Mouse (Mus musculus) embryonic facial prominence, embryonic 15.5 days (tissue): ENCODE measurements around the gene Nrm. TPM values are rescaled to one million over a fixed set of nuclear protein-coding genes. Genes with fewer than 3 reads are reported as not detected.
"Not testable (repeated sequence)": the region's sequence is repeated elsewhere in the genome, so short reads cannot be mapped to it uniquely, and the experiment has no call there.

Experiments used
- ATAC-seq: fragments of 200-750 bp; cut with Nextera tagmentation; 2 replicates; pipeline ENCODE4 v1.8.0; 2017; ENCODE audit warnings: low read depth, moderate TSS enrichment; ENCODE audit not compliant: insufficient number of reproducible peaks, low FRiP score, low TSS enrichment
- H3K27ac ChIP-seq: fragments of 300-500 bp; sonication (generic); replicated peaks from 2 replicates; pipeline ENCODE4 v1.5.1; 2015; ENCODE audit warnings: mild to moderate bottlenecking, inconsistent platforms
- H3K27me3 ChIP-seq: fragments of 300-500 bp; sonication (generic); 2 replicates; pipeline ENCODE4 v1.6.1; 2015; ENCODE audit warnings: inconsistent platforms
- H3K36me3 ChIP-seq: fragments of 300-500 bp; sonication (generic); 2 replicates; pipeline ENCODE4 v1.6.1; 2015; ENCODE audit warnings: mild to moderate bottlenecking, inconsistent platforms
- H3K4me1 ChIP-seq: fragments of 300-500 bp; sonication (generic); 2 replicates; pipeline ENCODE4 v1.6.1; 2015; ENCODE audit warnings: inconsistent platforms
- H3K4me2 ChIP-seq: fragments of 300-500 bp; sonication (generic); replicated peaks from 2 replicates; pipeline ENCODE4 v1.6.1; 2015; ENCODE audit warnings: mild to moderate bottlenecking, inconsistent platforms
- H3K4me3 ChIP-seq: fragments of 300-500 bp; sonication (generic); replicated peaks from 2 replicates; pipeline ENCODE4 v1.5.1; 2015; ENCODE audit warnings: mild to moderate bottlenecking, inconsistent platforms
- H3K9ac ChIP-seq: fragments of 300-500 bp; sonication (generic); 2 replicates; pipeline ENCODE4 v1.6.1; 2015; ENCODE audit warnings: inconsistent platforms
- H3K9me3 ChIP-seq: fragments of 300-500 bp; sonication (generic); replicated peaks from 2 replicates; pipeline ENCODE4 v1.6.1; 2016; ENCODE audit warnings: inconsistent platforms
- WGBS: fragments of 180-500 bp; shearing (Covaris S2); methylation state at CpG from one replicate; pipeline ENCODE4 v1.1.7; 2015; 5-methylcytosine and 5-hydroxymethylcytosine counted together
- polyA plus RNA-seq: library from polyadenylated mRNA; unstranded; fragments of >200 nt; fragmentation: Nextera tagmentation; extraction: Ambion mirVana; gene quantifications from 2 replicates; pipeline ENCODE4 v1.2.1, GENCODE M21; 2015

The Nrm gene
- polyA plus RNA-seq, 1 experiment from 2014 or later, result 53.2 TPM

DNA sequence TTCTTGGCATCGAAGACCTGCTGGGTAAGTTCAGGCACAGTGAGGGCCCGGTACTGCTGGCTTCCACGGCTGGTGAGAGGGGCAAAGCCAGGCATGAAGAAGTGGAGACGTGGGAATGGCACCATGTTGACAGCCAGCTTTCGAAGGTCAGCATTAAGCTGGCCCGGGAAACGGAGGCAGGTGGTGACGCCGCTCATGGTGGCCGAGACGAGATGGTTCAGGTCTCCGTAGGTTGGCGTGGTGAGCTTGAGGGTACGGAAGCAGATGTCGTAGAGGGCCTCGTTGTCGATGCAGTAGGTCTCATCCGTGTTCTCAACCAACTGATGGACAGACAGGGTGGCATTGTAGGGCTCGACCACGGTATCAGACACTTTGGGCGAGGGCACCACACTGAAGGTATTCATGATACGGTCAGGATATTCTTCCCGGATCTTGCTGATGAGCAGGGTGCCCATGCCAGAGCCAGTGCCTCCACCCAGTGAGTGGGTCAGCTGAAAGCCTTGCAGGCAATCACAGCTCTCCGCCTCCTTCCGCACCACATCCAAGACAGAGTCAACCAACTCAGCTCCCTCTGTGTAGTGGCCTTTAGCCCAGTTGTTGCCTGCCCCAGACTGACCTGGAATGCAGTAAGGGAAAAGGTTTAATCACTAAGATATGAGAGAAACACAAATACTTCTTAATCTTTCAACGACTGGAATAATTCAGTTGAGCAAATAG is 25.5 kb upstream of the Nrm start:
- H3K27me3 ChIP-seq, result no peaks in the 10 kb centered on the region
- peaks cover 34% of the 10 kb centered on the region for H3K4me1 ChIP-seq
- H3K9ac ChIP-seq, result 0 out of 2 replicates have a peak overlapping the region, but pooled peaks have one; percentile 7
- H3K27ac ChIP-seq, result peak overlapping the region; percentile 94
- H3K36me3 ChIP-seq, result peaks cover 54% of the 10 kb centered on the region
- peak overlapping the region; percentile 76 for H3K4me2 ChIP-seq
- peak overlapping the region; percentile 81 for H3K4me3 ChIP-seq
- no peaks in the 10 kb centered on the region for H3K9me3 ChIP-seq
- whole genome bisulfite sequencing, result 62% methylated on average over 26 of the region's 26 CpGs
- no peak for ATAC-seq

DNA sequence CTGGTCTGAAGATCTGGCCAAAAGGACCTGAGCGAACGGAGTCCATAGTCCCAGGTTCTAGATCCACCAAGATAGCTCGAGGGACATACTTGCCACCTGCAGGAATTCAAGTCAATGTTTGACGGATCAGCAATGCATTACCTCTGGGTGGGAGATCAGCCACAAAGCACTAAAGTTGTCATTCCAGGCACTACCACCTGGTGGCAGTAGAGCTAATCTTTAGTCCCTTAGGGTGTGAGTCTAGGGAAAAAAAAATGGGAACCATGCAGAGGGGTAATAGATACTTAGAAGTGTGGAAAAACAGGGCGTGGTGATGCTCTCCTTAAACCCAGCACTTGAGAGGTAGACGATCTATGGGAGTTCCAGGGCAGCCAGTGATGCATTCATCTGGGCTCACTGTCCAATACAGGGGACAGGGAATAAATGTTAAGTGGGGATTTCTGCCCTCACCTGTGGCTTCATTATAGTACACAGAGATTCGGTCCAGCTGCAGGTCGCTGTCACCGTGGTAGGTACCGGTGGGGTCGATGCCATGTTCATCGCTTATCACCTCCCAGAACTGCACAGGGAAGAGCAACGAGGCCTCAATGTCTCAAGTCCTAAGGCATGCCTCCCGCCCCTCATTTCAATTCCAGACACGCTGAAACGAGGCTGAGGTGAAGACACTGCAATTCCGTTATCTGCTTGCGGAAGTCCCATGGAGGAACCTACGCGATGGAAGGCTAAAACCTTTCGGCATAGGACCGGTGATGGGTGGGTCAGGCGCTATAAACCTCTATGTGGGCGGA is 24.7 kb upstream of the Nrm start:
- Histone ChIP-seq H3K27ac (peak overlapping the region; percentile 94), H3K36me3 (peaks cover 47% of the 10 kb centered on the region)
- 5% methylated on average over 24 of the region's 24 CpGs for WGBS

DNA sequence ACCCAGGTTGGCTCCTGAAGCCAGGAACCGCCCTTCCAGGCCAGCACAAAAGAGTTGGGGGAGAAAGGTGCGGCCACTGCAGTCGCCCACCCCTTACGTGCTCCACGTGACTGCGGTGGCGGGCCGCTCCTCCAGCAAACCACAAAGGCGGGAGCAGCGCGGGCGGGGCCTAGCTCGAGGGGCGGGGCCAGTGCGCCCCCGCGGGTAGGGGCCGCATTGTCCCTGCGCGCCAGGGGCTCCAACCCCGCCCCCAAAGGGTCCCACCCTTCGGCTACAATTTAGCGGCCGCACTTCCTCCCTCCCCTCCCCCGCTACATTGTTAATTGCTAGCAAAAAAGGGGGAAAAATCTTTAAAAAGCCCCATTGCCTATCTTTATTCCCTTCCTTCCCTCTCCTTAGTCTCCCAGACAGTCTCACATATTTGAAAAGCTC is 24.1 kb upstream of the Nrm start:
- under 1% methylated on average over 22 of the region's 25 CpGs for WGBS
- peaks cover 43% of the 10 kb centered on the region for H3K36me3 ChIP-seq
- H3K4me3 ChIP-seq, result peak overlapping the region; percentile 81
- no peaks in the 10 kb centered on the region for H3K9me3 ChIP-seq
- H3K9ac ChIP-seq, result peak overlapping the region; percentile 94
- H3K4me2 ChIP-seq, result peak overlapping the region; percentile 76
- ATAC-seq, result peak; percentile 53; the same call in 1 of the 2 replicates
- peaks cover 37% of the 10 kb centered on the region for H3K4me1 ChIP-seq
- peak overlapping the region; percentile 94 for H3K27ac ChIP-seq
- no peaks in the 10 kb centered on the region for H3K27me3 ChIP-seq

More for the DNA sequence above, 24.7 kb upstream of the Nrm start:
- H3K9ac ChIP-seq, result peak overlapping the region; percentile 94
- H3K27me3 ChIP-seq, result no peaks in the 10 kb centered on the region
- H3K4me1 ChIP-seq, result peaks cover 33% of the 10 kb centered on the region
- no peak for ATAC-seq
- H3K4me3 ChIP-seq, result peak overlapping the region; percentile 81
- H3K4me2 ChIP-seq, result peak overlapping the region; percentile 76
- H3K9me3 ChIP-seq, result no peaks in the 10 kb centered on the region

DNA sequence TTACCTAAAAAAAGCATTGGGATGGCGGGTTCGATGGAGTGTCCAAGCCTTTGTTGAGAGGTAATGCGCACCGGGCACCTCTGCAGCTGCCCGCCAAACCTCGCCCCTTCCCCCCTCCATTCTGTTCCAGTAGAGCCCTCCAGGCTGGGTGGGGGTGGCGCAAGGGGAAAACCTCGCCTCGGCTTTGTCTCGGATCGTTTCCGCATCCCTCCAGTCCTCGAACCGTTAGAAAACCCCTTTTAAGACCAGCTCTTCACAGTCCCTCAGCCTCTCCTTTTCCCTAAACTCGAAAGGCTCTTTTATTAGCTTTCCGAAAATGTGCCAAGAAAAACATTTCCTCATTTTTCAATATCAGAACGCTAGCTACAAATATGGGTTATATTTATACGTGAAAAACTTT is 23.6 kb upstream of the Nrm start:
- WGBS, result under 1% methylated on average over 18 of the region's 18 CpGs
- Histone ChIP-seq H3K4me3 (peak overlapping the region; percentile 81), H3K27me3 (no peaks in the 10 kb centered on the region), H3K27ac (peak overlapping the region; percentile 94), H3K36me3 (peaks cover 38% of the 10 kb centered on the region), H3K9ac (peak overlapping the region; percentile 94), H3K4me2 (peak overlapping the region; percentile 76), H3K9me3 (no peaks in the 10 kb centered on the region), H3K4me1 (peaks cover 39% of the 10 kb centered on the region)
- no peak for ATAC-seq

DNA sequence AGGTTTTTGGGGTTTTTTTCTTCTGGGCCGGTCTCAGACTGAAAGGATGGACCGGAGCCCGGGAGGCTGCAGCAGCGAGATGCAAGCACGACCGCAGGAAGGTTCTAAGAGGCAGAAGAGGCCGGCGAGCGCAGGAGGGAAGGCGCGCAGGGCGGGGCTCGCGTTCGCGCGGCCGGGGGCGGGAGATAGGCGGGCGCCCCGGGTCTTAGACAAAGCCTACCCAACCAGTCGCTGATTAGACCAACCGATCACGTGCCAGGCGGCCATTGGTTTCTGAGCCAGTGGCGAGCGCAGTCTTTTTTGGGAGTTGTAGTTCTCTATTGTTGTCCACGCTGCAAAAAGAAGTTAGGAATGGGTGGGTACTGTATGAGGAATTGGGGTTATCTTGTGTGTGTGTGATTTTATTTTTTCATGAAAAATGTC is 23.0 kb upstream of the Nrm start, which contains the start of gene Tubb5:
Gene Tubb5 (minus strand): TSS at position 185 of the 423 bp plus-strand sequence.
- Histone ChIP-seq H3K36me3 (peaks cover 33% of the 10 kb centered on the region), H3K4me3 (peak within 1 kb of the TSS; percentile 81), H3K9ac (peak within 1 kb of the TSS; percentile 94), H3K4me2 (peak within 1 kb of the TSS; percentile 76), H3K9me3 (no peaks in the 10 kb centered on the region), H3K27me3 (no peaks in the 10 kb centered on the region), H3K4me1 (peaks cover 39% of the 10 kb centered on the region), H3K27ac (peak within 1 kb of the TSS; percentile 94)
- under 1% methylated on average over 29 of the region's 29 CpGs for WGBS
- peak; percentile 86 for ATAC-seq

DNA sequence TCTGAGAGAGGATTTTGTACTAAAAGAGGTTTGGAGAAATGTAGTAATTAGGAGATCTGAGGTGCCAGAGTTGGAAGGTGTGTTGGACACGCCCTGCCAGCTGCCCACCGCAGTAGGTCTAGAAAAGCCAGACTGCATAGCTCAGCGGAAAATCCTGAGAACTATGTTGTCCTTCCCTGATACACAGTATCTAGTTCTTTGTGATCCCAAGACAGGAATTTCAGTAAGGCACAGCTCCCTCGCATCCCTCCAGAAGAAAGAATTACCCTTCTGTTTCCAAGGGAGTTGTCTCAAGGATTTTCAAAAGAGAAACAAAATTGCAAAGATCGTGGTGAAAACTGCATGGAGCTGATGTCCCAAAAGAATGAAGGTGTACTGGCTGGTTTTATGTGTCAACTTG is 22.5 kb upstream of the Nrm start:
- no peaks in the 10 kb centered on the region for H3K27me3 ChIP-seq
- ATAC-seq, result 0 out of 2 replicates have a peak, but pooled peaks have one; percentile 6
- 2% methylated on average over 5 of the region's 5 CpGs for WGBS
- peaks cover 29% of the 10 kb centered on the region for H3K36me3 ChIP-seq
- H3K4me1 ChIP-seq, result peaks cover 39% of the 10 kb centered on the region
- H3K4me3 ChIP-seq, result peak overlapping the region; percentile 81
- peak overlapping the region; percentile 76 for H3K4me2 ChIP-seq
- peak overlapping the region; percentile 16; the same call in 1 of the 2 replicates for H3K9ac ChIP-seq
- peak overlapping the region; percentile 94 for H3K27ac ChIP-seq
- H3K9me3 ChIP-seq, result no peaks in the 10 kb centered on the region

DNA sequence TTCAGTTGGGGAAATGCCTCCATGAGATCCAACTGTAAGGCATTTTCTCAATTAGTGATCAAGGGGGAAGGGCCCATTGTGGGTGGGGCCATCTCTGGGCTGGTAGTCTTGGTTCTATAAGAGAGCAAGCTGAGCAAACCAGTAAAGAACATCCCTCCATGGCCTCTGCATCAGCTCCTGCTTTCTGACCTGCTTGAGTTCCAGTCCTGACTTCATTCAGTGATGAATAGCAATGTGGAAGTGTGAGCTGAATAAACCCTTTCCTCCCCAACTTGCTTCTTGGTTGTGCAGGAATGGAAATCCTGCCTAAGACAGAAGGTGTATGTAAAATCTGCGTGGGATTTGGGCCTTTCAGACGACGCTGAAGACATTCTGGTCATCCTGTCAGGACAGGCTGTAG is 22.1 kb upstream of the Nrm start:
- peak overlapping the region; percentile 76 for H3K4me2 ChIP-seq
- peaks cover 24% of the 10 kb centered on the region for H3K36me3 ChIP-seq
- peak overlapping the region; percentile 81 for H3K4me3 ChIP-seq
- ATAC-seq, H3K27me3 ChIP-seq, H3K9ac ChIP-seq, H3K9me3 ChIP-seq: not testable (repeated sequence)
- WGBS, result 36% methylated on average over 3 of the region's 3 CpGs
- peak overlapping the region; percentile 94 for H3K27ac ChIP-seq
- H3K4me1 ChIP-seq, result peaks cover 36% of the 10 kb centered on the region

DNA sequence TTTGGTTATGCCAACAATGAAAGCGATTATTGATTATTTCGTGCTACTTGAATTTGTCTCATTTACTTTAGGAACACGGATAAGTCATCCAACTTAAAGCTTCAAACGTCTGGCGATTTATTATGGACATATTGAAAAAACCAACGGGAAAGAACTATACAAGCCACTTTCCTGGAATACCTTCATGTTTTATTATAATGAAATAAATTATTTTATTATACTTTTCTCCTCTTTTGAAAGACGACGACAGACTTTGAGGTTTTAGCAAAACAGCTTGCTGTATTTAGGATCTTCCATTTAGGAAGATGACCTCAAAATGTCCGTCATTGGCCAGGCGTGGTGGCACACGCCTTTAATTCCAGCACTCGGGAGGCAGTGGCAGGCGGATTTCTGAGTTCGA is 20.6 kb upstream of the Nrm start:
- ATAC-seq, result no peak
- Histone ChIP-seq H3K4me2 (peak overlapping the region; percentile 68), H3K9me3 (no peaks in the 10 kb centered on the region), H3K4me1 (peaks cover 23% of the 10 kb centered on the region), H3K4me3 (peak overlapping the region; percentile 67), H3K9ac (no peak overlapping the region), H3K36me3 (peaks cover 17% of the 10 kb centered on the region), H3K27me3 (no peaks in the 10 kb centered on the region), H3K27ac (peak overlapping the region; percentile 75)
- WGBS, result 51% methylated on average over 14 of the region's 14 CpGs

DNA sequence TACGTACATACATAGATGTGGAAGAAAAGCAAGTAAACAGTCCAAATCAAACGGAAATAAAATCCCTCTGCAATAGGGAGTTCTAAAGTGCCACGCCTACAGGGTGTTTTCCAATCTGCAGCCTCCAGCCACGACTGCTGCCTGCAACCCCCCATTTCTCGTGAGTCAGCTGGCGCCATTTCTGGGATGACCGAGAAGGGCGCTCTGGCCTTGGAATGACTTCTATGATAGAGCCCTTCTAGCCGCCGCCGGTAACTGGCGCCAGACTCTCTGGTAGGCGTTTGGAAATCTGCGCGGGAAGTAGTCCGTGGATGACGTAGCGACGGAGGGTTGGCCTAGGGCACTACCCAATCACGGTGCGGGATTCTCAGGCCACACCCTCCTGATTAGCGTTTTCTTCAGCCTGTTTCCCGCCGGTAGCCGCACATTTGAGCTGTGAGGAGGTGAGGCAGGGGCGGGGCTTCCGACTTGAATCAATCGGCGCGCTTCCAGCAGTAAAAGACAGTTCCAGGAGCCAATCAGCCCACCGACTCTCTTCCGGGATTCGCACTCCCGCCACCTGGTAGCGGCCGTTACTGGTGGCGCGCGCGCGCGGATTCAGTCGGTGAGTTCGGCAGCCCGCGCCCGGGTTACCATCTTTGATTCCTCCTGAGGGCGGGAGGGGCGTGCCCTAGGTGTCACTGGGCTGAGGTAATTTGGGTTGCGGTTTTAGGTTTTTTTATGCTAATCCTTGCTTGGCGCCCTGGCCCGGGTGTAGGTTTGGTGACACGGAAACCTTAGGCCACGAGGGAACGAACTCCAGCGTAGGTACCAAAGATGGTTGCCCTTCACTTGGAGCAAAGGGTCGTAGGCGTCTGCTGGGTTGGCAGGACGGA is 19.8 kb upstream of the Nrm start, which contains the start of gene Mdc1:
Gene Mdc1 (plus strand): TSS at position 440 of the 875 bp plus-strand sequence.
- peaks cover 16% of the 10 kb centered on the region for H3K4me1 ChIP-seq
- peak within 1 kb of the TSS; percentile 88 for H3K27ac ChIP-seq
- H3K9ac ChIP-seq, result peak within 1 kb of the TSS; percentile 58
- peak within 1 kb of the TSS; percentile 67 for H3K4me3 ChIP-seq
- WGBS, result 0% methylated on average over 59 of the region's 59 CpGs
- ATAC-seq, result peak; percentile 90
- peak within 1 kb of the TSS; percentile 68 for H3K4me2 ChIP-seq
- H3K9me3 ChIP-seq, result no peaks in the 10 kb centered on the region
- no peaks in the 10 kb centered on the region for H3K27me3 ChIP-seq
- peaks cover 17% of the 10 kb centered on the region for H3K36me3 ChIP-seq

DNA sequence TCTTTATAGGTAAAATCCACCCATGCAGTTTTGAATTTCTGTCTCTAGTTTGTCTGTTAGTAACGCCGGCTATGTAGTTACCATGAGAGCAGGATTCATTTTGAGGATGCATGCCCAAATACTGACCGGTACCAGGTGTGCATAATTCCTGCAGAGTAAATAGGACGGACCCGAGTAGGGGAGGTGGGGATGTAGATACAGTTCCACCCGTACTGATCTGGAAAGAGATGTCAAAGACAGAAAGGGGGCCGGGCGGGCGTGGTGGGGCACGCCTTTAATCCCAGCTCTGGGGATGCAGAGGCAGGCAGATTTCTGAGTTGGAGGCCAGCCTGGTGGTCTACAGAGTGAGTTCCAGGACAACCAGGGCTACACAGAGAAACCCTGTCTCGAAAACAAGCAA is 19.1 kb upstream of the Nrm start:
- Histone ChIP-seq H3K4me3 (peak overlapping the region; percentile 67), H3K4me2 (peak overlapping the region; percentile 68), H3K36me3 (peaks cover 22% of the 10 kb centered on the region), H3K27ac (peak overlapping the region; percentile 88), H3K9ac (peak overlapping the region; percentile 58), H3K4me1 (peaks cover 13% of the 10 kb centered on the region), H3K27me3 (no peaks in the 10 kb centered on the region), H3K9me3 (no peaks in the 10 kb centered on the region)
- WGBS, result 19% methylated on average over 11 of the region's 11 CpGs
- ATAC-seq, result no peak
